Mouse (Mus musculus) adrenal gland, adult (tissue): ENCODE data around the gene Apol9b.

Experiments used
- DNase-seq, 2 experiments: peaks; one replicate each; pipeline ENCODE4 v3.0.0; 2022 to 2023; ENCODE audit warnings: low spot score in 1 of 2; ENCODE audit not compliant: inconsistent age in 2 of 2

Gene Apol9b

DNA sequence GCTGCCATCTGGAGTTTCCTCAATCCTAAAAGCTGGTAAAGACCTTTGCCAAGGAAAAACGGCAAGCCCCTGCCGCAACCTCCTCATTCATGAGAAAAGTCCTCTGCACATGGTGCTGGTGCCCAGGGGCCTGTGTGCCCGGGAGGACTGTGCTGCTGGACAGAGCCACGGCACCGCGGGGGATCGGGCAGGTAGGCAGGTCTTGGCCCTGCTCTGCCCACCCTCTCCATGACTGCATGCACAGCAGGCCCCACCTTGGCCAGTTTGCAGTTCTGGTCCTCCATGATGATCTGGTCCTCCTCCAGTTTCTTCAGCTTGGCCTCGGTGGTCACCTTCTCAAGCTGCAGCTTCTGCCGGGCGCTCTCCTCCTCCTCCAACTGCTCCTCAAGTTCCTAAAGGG, 45.5 kb downstream of the Apol9b start:
- DNase-seq: no peak

DNA sequence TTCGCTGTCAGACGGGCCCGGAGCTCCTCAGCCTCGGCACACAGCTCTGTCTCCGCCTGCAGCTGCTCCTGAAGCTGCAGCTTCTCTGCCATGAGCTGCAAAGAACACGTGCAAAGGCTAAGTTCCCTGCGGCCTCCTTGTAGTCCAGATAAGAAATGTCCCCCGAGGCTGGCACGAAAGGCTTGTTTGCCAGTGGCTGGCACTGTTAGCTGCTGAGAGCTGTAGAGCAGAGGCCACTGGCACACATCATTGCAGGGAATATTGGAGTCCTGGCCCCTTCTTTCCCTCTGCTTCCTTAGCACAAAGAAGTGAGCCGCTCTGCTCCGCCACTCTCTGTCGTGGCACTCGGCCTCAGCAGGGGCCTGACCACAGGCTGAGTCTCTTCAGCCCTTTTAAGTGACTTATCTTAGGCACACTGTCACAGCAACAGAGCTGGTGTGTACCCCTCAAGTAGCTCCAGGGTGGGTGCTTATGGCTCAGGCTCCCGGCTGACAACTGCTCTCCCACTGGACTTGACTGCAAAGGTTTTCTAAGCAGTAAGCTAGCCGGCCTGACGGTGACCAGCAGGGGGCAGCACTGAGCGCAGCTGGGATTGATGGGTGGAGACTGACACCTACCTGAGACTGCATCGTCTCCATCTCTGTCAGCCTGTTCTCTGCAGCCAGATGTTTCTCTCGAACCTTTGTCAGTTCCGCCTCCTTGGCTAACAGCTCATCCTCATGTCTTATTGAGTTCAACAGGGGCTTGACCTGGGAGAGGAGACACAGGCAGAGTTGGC, 46.5 kb downstream of the Apol9b start:
- peak; percentile 74 to 92 for DNase-seq

DNA sequence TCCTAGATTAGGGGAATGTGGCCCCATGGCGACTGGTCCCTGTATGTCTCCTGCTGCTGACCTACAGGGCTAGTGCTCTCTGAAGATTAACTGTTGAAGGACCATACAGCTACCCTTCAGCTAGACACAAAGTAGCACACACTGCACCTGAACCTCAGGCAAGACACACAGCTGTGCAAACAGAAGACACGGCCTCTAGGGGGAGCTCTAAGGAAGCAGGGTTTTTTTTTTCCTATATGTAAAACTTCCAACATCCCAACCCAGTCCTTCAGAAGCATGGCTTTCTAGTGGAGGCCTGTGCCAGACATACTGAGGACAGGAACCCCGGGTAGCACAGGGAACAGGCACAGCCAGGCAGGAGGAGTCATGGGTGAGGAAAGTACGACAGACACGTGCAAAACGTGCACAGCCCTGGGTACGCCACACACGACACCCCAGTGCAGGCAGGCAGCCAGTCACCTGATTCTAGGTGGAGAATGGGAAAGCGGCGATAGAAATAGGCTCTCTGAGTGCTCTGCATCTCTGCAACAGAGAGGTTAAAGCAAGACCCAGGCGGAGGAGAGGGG, 53.7 kb downstream of the Apol9b start:
- DNase-seq: peak in 1 of 2 experiments; percentile 84

- DNase-seq: no peak
Observed at GRCm38 (mm10) chr15:77784039-77784824, 55.4 kb downstream of the Apol9b start.

- DNase-seq: peak in 1 of 2 experiments; percentile 76
Observed at GRCm38 (mm10) chr15:77785807-77786206, 57.0 kb downstream of the Apol9b start.
